Mouse (Mus musculus) kidney, embryonic 16.5 days (tissue): ENCODE measurements around the gene Trip12. TPM values are rescaled to one million over a fixed set of nuclear protein-coding genes. Genes with fewer than 3 reads are reported as not detected.
A peak's percentile ranks its signal among the peaks of the same experiment; 100 is the strongest.

Experiments
- ATAC-seq: fragments of 200-750 bp; cut with Nextera tagmentation; 2 replicates; pipeline ENCODE4 v1.8.0; 2017; ENCODE audit warnings: moderate TSS enrichment; ENCODE audit not compliant: low FRiP score, low TSS enrichment
- H3K27ac ChIP-seq: fragments of 300-500 bp; sonication (generic); 2 replicates; pipeline ENCODE4 v1.5.1; 2014; ENCODE audit warnings: low read length
- H3K27me3 ChIP-seq: fragments of 300-500 bp; sonication (generic); 2 replicates; pipeline ENCODE4 v1.6.1; 2014; ENCODE audit warnings: low read length, control low read depth, mixed read lengths; ENCODE audit not compliant: insufficient read depth
- H3K36me3 ChIP-seq: fragments of 300-500 bp; sonication (generic); 2 replicates; pipeline ENCODE4 v1.6.1; 2014; ENCODE audit warnings: low read length, control low read depth, mixed read lengths; ENCODE audit not compliant: insufficient read depth
- H3K4me1 ChIP-seq: fragments of 300-500 bp; sonication (generic); 2 replicates; pipeline ENCODE4 v1.6.1; 2014; ENCODE audit warnings: low read length, control low read depth, mixed read lengths; ENCODE audit not compliant: insufficient read depth
- H3K4me2 ChIP-seq: fragments of 300-500 bp; sonication (generic); replicated peaks from 2 replicates; pipeline ENCODE4 v1.6.1; 2014; ENCODE audit warnings: low read depth, low read length
- H3K4me3 ChIP-seq: fragments of 300-500 bp; sonication (generic); 2 replicates; pipeline ENCODE4 v1.5.1; 2014; ENCODE audit warnings: mild to moderate bottlenecking, low read length
- H3K9ac ChIP-seq: fragments of 300-500 bp; sonication (generic); replicated peaks from 2 replicates; pipeline ENCODE4 v1.6.1; 2014; ENCODE audit warnings: low read length
- H3K9me3 ChIP-seq: fragments of 300-500 bp; sonication (generic); 2 replicates; pipeline ENCODE4 v1.6.1; 2016; ENCODE audit warnings: low read length, control low read depth
- WGBS: fragments of 180-500 bp; shearing (Covaris S2); extraction: QIAGEN DNeasy Blood & Tissue Kit; methylation state at CpG from one replicate; pipeline ENCODE4 v1.1.7; 2014; 5-methylcytosine and 5-hydroxymethylcytosine counted together
- polyA plus RNA-seq: library from polyadenylated mRNA; unstranded; fragments of >200 nt; fragmentation: Nextera tagmentation; extraction: Ambion mirVana; gene quantifications from 2 replicates; pipeline ENCODE4 v1.2.1, GENCODE M21; 2015

Gene Trip12
- polyA plus RNA-seq, 1 experiment from 2014 or later: 50.3 TPM

DNA sequence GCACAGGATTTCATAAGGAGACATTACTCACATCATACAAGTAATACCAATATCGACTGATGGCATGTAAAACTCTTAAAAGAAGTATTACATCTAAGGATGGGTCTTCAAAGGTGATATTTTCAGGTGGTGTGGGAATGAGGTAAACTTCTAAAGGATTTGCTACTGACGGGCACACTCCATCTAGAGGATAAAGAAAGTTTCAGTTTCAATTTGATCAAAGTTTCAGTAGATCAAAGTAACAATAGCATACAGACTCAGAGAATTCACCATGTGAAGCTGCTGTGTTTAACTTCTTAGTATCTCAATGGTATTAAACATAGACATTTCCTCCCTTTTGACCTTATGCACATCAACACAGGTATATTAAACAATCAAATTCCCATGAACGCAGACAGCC, 98.2 kb downstream of the Trip12 start:
- no peaks in the 10 kb centered on the region for H3K4me1 ChIP-seq
- ATAC-seq: no peak
- no peak overlapping the region for H3K4me3 ChIP-seq
- peaks cover 34% of the 10 kb centered on the region for H3K36me3 ChIP-seq
- H3K27ac ChIP-seq: no peak overlapping the region
- no peak overlapping the region for H3K4me2 ChIP-seq
- H3K27me3 ChIP-seq: no peaks in the 10 kb centered on the region
- 95% methylated on average over 3 of the region's 3 CpGs for WGBS
- no peaks in the 10 kb centered on the region for H3K9me3 ChIP-seq
- H3K9ac ChIP-seq: no peak overlapping the region

DNA sequence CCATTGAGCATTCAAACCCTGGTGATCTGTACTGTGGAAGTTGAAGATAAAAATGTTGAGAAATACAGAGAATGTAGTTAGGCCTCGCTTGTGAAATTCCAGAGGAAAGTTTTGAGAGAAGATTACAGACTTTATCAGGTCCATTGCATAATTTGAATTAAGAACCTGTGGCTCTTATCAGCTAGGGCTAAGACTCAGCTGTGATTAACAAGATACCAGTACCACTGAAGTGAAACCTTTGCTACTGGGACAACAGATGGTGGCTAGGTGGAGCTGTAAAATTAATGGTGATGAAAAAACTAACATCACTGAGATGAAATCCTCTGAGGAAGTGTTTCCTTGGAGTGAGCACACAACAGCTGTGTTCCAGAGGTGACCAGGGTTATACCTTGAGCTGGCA, 100.2 kb downstream of the Trip12 start:
- Histone ChIP-seq H3K9me3 (no peaks in the 10 kb centered on the region), H3K4me1 (no peaks in the 10 kb centered on the region), H3K4me3 (no peak overlapping the region), H3K27ac (no peak overlapping the region), H3K9ac (no peak overlapping the region), H3K27me3 (no peaks in the 10 kb centered on the region), H3K4me2 (no peak overlapping the region), H3K36me3 (peaks cover 33% of the 10 kb centered on the region)
- 84% methylated on average over 1 of the region's 1 CpGs for WGBS
- no peak for ATAC-seq

DNA sequence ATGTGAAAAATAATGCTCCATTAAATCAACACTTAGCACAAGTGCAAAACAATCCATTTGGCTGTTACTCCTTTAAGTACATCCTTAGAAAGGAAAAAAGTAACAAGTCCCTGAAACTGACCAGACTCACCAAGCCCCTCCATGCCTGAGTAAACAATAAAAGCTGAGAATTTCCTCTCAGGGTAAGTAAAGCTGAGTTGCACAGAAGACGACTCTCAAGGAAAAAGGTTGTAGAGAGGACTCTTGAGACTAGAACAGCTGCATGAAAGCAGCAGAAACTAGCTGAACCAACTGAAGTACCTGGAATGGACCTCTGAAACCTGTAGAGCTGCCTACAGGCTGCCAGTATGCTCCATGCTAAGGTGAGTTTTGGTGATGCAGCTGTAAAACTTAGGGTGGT, 103.2 kb downstream of the Trip12 start:
- Histone ChIP-seq H3K27me3 (no peaks in the 10 kb centered on the region), H3K9ac (no peak overlapping the region), H3K4me2 (no peak overlapping the region), H3K4me3 (no peak overlapping the region), H3K4me1 (no peaks in the 10 kb centered on the region), H3K27ac (no peak overlapping the region), H3K36me3 (peaks cover 32% of the 10 kb centered on the region), H3K9me3 (no peaks in the 10 kb centered on the region)
- no peak for ATAC-seq
- 48% methylated on average over 1 of the region's 1 CpGs for WGBS

DNA sequence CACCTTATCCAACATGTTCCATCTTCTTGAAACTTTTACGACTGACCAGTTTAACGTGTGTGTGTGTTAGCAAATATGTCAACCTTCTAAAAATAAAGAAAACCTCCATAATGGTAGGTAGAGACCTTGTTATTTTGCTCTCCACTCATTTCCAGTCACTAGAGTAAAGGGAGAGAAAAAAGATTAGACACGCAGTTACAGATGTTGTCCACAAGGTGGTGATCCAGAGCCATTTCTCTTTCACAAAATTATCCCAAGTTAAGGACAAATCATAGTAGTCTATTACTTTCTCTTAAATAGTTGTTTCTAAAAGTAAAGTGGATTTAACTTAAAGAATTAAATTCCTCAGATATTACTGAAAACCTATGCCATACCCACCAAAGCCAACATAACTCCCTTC, 106.5 kb downstream of the Trip12 start:
- H3K36me3 ChIP-seq: peaks cover 25% of the 10 kb centered on the region
- no peak overlapping the region for H3K4me3 ChIP-seq
- H3K9me3 ChIP-seq: no peaks in the 10 kb centered on the region
- H3K4me2 ChIP-seq: no peak overlapping the region
- no peak for ATAC-seq
- no peaks in the 10 kb centered on the region for H3K4me1 ChIP-seq
- no peaks in the 10 kb centered on the region for H3K27me3 ChIP-seq
- 59% methylated on average over 3 of the region's 3 CpGs for WGBS
- H3K27ac ChIP-seq: no peak overlapping the region
- no peak overlapping the region for H3K9ac ChIP-seq

DNA sequence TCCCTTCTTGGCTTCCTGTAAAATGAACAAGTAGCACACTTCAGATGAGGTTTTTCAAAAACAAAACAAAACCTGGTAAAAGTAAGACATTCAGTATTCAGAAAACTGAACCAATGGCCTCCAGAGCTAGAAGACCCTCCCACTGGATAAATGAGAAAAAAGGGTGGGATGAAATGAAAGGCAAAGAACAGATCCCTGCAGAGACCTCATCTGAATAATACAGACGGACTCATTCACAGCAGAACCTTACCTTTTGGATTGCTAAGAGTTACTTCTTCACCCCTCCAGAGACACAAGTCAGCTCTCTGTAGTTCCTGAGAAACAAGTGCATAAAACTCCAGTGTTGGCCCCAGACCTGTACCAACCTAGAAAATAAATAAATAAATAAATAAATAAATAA, 108.6 kb downstream of the Trip12 start:
- Histone ChIP-seq H3K27me3 (no peaks in the 10 kb centered on the region), H3K9ac (no peak overlapping the region), H3K27ac (no peak overlapping the region), H3K9me3 (no peaks in the 10 kb centered on the region), H3K4me1 (no peaks in the 10 kb centered on the region), H3K4me3 (no peak overlapping the region), H3K36me3 (peaks cover 21% of the 10 kb centered on the region), H3K4me2 (no peak overlapping the region)
- ATAC-seq: no peak
- WGBS: 96% methylated on average over 1 of the region's 1 CpGs

DNA sequence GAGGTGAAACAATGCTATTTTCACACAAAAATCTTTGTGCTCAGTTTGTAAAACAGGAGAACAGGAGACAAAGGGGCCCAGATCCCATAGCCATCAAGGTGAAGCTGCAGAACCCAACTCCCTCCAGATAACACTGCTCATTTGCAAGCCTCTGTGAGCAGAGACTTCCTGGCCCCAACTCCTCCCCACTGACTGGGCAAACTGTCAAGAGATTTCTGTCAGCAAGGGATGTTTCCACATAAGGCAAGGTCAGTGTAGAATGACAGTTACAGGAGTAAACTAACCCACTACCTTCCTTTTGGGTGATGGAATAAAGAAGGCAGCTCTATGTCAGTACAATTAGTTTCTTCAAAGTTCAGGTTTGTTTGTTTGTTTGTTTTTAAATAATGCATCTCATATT, 117.5 kb downstream of the Trip12 start:
- Histone ChIP-seq H3K4me3 (no peak overlapping the region), H3K4me2 (no peak overlapping the region), H3K4me1 (no peaks in the 10 kb centered on the region), H3K36me3 (peaks cover 39% of the 10 kb centered on the region), H3K9me3 (no peaks in the 10 kb centered on the region), H3K27ac (no peak overlapping the region), H3K9ac (no peak overlapping the region), H3K27me3 (no peaks in the 10 kb centered on the region)
- ATAC-seq: no peak

DNA sequence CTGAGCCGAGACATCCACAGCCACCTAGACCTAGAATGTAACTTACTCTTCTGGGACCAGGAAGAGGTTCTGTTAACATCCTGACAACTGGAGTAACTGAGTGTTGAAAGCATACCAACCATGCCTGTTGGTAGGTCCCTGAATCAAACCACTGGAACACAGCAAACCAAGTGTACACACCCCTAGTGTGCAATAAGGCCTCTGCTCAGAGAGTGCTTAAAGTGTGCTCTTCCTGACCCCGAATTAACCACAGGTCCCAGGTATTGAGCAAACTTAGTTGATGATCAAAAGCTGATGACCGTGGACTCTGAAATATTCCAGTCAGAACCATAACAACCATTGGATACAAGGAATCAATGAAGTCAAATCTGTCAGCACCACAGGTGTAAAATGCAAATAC, 117.9 kb downstream of the Trip12 start:
- H3K4me3 ChIP-seq: no peak overlapping the region
- H3K4me2 ChIP-seq: no peak overlapping the region
- 95% methylated on average over 3 of the region's 3 CpGs for WGBS
- no peaks in the 10 kb centered on the region for H3K27me3 ChIP-seq
- no peak for ATAC-seq
- H3K27ac ChIP-seq: no peak overlapping the region
- H3K36me3 ChIP-seq: peaks cover 37% of the 10 kb centered on the region
- H3K9me3 ChIP-seq: no peaks in the 10 kb centered on the region
- H3K4me1 ChIP-seq: no peaks in the 10 kb centered on the region
- no peak overlapping the region for H3K9ac ChIP-seq

DNA sequence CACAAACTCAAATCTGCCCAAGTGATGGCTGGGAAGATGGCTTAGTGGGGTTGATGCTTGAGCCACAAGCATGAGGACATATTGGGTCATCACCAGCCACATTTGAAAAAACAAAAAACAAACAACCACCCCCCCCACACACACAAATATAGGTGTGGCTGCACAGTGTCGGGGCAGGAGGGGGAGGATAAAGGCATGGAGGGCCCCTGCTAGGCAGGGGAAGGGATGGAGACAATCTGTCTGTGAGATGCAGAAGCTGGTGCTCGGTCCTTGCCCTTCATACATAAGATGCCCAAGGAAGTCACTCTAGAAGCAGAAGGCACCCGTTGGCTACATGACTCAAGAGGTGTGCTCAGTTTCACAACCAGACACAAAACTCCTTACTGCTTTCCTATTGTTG, 118.4 kb downstream of the Trip12 start:
- no peak overlapping the region for H3K4me2 ChIP-seq
- H3K4me3 ChIP-seq: no peak overlapping the region
- no peak overlapping the region for H3K9ac ChIP-seq
- H3K27me3 ChIP-seq: no peaks in the 10 kb centered on the region
- no peaks in the 10 kb centered on the region for H3K4me1 ChIP-seq
- no peak overlapping the region for H3K27ac ChIP-seq
- H3K36me3 ChIP-seq: peaks cover 37% of the 10 kb centered on the region
- H3K9me3 ChIP-seq: no peaks in the 10 kb centered on the region
- 0 out of 2 replicates have a peak, but pooled peaks have one; percentile 12 for ATAC-seq
- 96% methylated on average over 3 of the region's 3 CpGs for WGBS

DNA sequence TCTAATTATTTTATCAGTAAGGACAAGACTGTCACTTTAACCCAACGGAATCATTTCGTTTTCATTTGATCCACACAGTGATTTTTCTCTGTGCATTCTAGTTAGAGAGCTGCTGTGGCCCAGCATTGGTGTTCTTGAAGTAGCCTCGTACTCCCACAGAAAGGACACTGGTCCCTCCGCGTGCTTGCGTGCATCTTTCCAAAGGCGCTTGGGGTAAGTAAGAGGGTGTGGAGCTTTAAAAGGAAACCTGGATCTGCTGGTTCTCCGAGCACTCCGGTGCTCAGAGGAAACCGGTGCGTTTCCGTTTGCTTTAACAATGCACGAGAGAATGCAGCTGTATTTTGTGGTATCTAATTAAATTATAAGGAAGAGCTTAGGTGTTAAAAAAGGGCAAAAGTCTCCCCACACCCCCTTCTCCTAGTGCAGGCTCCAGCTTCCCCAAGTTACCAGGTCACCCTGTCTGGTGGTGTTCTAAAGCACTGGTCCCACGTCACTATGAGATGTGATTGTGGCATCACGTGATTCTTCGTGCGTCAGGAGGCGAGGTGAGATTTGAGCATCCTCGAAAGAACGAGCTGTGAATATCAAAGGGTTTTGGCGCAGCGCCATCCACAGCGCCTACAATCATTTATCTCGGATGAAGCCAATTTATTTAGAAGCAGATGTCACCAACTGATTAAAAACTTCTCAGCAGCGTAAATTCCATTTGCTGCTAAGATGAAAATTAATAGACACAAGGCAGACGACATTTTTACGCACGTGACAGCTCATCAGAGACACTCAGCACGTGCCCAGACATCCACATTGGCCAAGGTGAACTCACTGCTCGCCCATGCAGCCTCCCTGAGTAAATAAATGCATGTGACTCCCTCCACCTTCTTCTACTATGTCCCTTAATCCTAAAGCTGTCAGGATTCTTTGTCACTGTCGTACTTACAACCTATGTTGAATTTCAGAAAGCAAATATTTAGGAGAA, 130.2 kb downstream of the Trip12 start:
- peak overlapping the region; percentile 45 for H3K4me2 ChIP-seq
- WGBS: 14% methylated on average over 31 of the region's 31 CpGs
- peak overlapping the region; percentile 5 for H3K4me3 ChIP-seq
- H3K27me3 ChIP-seq: no peaks in the 10 kb centered on the region
- no peaks in the 10 kb centered on the region for H3K9me3 ChIP-seq
- no peak overlapping the region for H3K27ac ChIP-seq
- H3K4me1 ChIP-seq: no peaks in the 10 kb centered on the region; the same call in none of the 2 replicates
- H3K36me3 ChIP-seq: no peaks in the 10 kb centered on the region
- H3K9ac ChIP-seq: no peak overlapping the region
- no peak for ATAC-seq

DNA sequence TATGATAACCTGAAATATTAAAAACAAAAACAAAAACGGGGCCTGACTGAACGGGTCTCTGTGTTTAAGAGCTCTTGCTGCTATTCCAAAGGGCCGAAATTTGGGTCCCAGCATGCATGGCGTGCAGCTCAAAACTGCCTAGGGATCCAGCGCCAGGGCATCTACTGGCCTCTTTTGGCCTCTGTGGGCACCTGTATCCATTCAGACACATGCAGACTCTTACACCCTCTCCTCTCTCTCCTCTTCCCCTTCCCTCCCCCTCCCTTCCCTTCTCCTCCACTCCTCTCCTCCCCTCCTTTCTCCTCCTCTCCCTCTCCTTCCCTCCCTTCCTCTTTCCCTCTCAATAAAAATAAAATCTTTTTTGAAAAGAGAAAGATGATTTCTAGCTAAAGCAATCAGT, 130.9 kb downstream of the Trip12 start:
- H3K4me3 ChIP-seq: no peak overlapping the region
- H3K9me3 ChIP-seq: no peaks in the 10 kb centered on the region
- WGBS: 20% methylated on average over 5 of the region's 5 CpGs
- H3K27me3 ChIP-seq: no peaks in the 10 kb centered on the region
- no peak for ATAC-seq
- H3K27ac ChIP-seq: no peak overlapping the region
- H3K9ac ChIP-seq: no peak overlapping the region
- H3K4me2 ChIP-seq: peak overlapping the region; percentile 45
- H3K36me3 ChIP-seq: no peaks in the 10 kb centered on the region
- H3K4me1 ChIP-seq: no peaks in the 10 kb centered on the region; the same call in none of the 2 replicates
